In genomic region chr1:85922865-85923211, GRCm38 (mm10) we compare ENCODE assay signal across 24 mouse cellular contexts. TPM values are rescaled to one million over a fixed set of nuclear protein-coding genes. Genes with fewer than 3 reads are reported as not detected.
DNase-seq lines count a peak whose midpoint lies in the region; ATAC-seq and TF ChIP-seq lines count a peak whose summit lies in the region.
"Had no signal": no experiment of that assay in that cellular context is flagged by ENCODE, and none has a peak within 500 bp of the region (broad histone marks: within the 10 kb centered on the region; RNA-seq: fewer than 3 reads in every experiment).

No protein-coding gene starts in this region.

- H3K9me3 ChIP-seq in hindbrain, embryonic 14.5 days (ENCODE audit: control insufficient read depth, low read length): no peaks in the 10 kb centered on the region
- no peaks in the 10 kb centered on the region for H3K9me3 ChIP-seq in hindbrain, embryonic 10.5 days
- H3K9me3 ChIP-seq in midbrain, embryonic 15.5 days: no peaks in the 10 kb centered on the region
- no peaks in the 10 kb centered on the region for H3K9me3 ChIP-seq in midbrain, embryonic 10.5 days (replicated peaks)
- H3K9me3 ChIP-seq in liver, embryonic 14.5 days (ENCODE audit: control insufficient read depth, low read length): no peaks in the 10 kb centered on the region
- H3K9me3 ChIP-seq: embryonic facial prominence, embryonic 15.5 days; heart, embryonic 10.5 days; limb, embryonic 10.5 days had no signal

- no peak for TF ChIP-seq EP300 in liver, embryonic 14.5 days (IDR thresholded peaks at IDR 0.05; ENCODE audit: low read depth)

- DNase-seq in hindbrain, embryonic 14.5 days (ENCODE audit: low spot score): no peak
- no peak for DNase-seq in hindbrain, embryonic 10.5 days (ENCODE audit: low spot score)
- DNase-seq in midbrain, embryonic 10.5 days (ENCODE audit: low spot score): no peak
- DNase-seq in liver, embryonic 14.5 days (ENCODE audit: low read depth in 3 of 3, low spot score in 3 of 3): no peak
- DNase-seq in cerebellum, adult 8-10 months: no peak
- DNase-seq: cerebellum, adult 18-20 months; cerebellum, postnatal 36 days; kidney, adult 11 months; layer of hippocampus, postnatal 36 days; lung, adult 18-20 months; lung, postnatal 14 days; right cerebral cortex, postnatal 4 days had no signal

- ATAC-seq in hindbrain, embryonic 14.5 days (ENCODE audit: low FRiP score): no peak
- no peak for ATAC-seq in midbrain, embryonic 15.5 days (replicated peaks)
- ATAC-seq in liver, embryonic 14.5 days (ENCODE audit: insufficient read depth): peak; percentile 52
- 0 out of 2 replicates have a peak, but pooled peaks have one; percentile 4 for ATAC-seq in neutrophil, adult 5-6 weeks (ENCODE audit: extremely low read depth, insufficient number of reproducible peaks, low FRiP score, poor library complexity, severe bottlenecking)

- peak overlapping the region; percentile 60 for H3K27ac ChIP-seq in hindbrain, embryonic 14.5 days
- H3K27ac ChIP-seq in hindbrain, embryonic 10.5 days: no peak overlapping the region
- H3K27ac ChIP-seq in midbrain, embryonic 15.5 days: peak overlapping the region; percentile 59; the same call in 1 of the 2 replicates
- no peak overlapping the region for H3K27ac ChIP-seq in midbrain, embryonic 10.5 days (replicated peaks)
- H3K27ac ChIP-seq in liver, embryonic 14.5 days: no peak overlapping the region
- H3K27ac ChIP-seq: embryonic facial prominence, embryonic 15.5 days; heart, embryonic 10.5 days; limb, embryonic 10.5 days; stomach, postnatal 0 days had no signal

- H3K27me3 ChIP-seq in hindbrain, embryonic 14.5 days (ENCODE audit: control insufficient read depth, insufficient read depth, low read length): no peaks in the 10 kb centered on the region
- no peaks in the 10 kb centered on the region for H3K27me3 ChIP-seq in hindbrain, embryonic 10.5 days (ENCODE audit: insufficient read depth, poor library complexity, severe bottlenecking)
- no peaks in the 10 kb centered on the region for H3K27me3 ChIP-seq in midbrain, embryonic 15.5 days (replicated peaks)
- no peaks in the 10 kb centered on the region for H3K27me3 ChIP-seq in midbrain, embryonic 10.5 days (ENCODE audit: low read depth, poor library complexity, severe bottlenecking)
- no peaks in the 10 kb centered on the region for H3K27me3 ChIP-seq in liver, embryonic 14.5 days (ENCODE audit: control insufficient read depth, insufficient read depth, low read length)
- H3K27me3 ChIP-seq: embryonic facial prominence, embryonic 15.5 days had no signal

- H3K9ac ChIP-seq in hindbrain, embryonic 14.5 days: no peak overlapping the region
- H3K9ac ChIP-seq in midbrain, embryonic 15.5 days: no peak overlapping the region
- no peak overlapping the region for H3K9ac ChIP-seq in liver, embryonic 14.5 days (replicated peaks)
- H3K9ac ChIP-seq: embryonic facial prominence, embryonic 15.5 days had no signal

- no peak overlapping the region for H3K4me2 ChIP-seq in hindbrain, embryonic 14.5 days (replicated peaks)
- H3K4me2 ChIP-seq in midbrain, embryonic 15.5 days: no peak overlapping the region
- no peak overlapping the region for H3K4me2 ChIP-seq in liver, embryonic 14.5 days (ENCODE audit: low read depth)
- H3K4me2 ChIP-seq: embryonic facial prominence, embryonic 15.5 days had no signal

- no peaks in the 10 kb centered on the region for H3K36me3 ChIP-seq in hindbrain, embryonic 14.5 days (replicated peaks; ENCODE audit: control insufficient read depth, insufficient read depth)
- no peaks in the 10 kb centered on the region for H3K36me3 ChIP-seq in hindbrain, embryonic 10.5 days
- H3K36me3 ChIP-seq in midbrain, embryonic 15.5 days (replicated peaks): no peaks in the 10 kb centered on the region
- H3K36me3 ChIP-seq in midbrain, embryonic 10.5 days: no peaks in the 10 kb centered on the region
- H3K36me3 ChIP-seq in liver, embryonic 14.5 days (replicated peaks; ENCODE audit: control insufficient read depth, insufficient read depth, low read depth): no peaks in the 10 kb centered on the region
- H3K36me3 ChIP-seq: embryonic facial prominence, embryonic 15.5 days; heart, embryonic 10.5 days; limb, embryonic 10.5 days had no signal

- TF ChIP-seq CTCF in liver, embryonic 14.5 days (IDR thresholded peaks at IDR 0.05; ENCODE audit: low read depth): no peak

- H3K4me3 ChIP-seq in hindbrain, embryonic 14.5 days (replicated peaks; ENCODE audit: low read length): no peak overlapping the region
- H3K4me3 ChIP-seq in hindbrain, embryonic 10.5 days: no peak overlapping the region
- no peak overlapping the region for H3K4me3 ChIP-seq in midbrain, embryonic 15.5 days
- H3K4me3 ChIP-seq in midbrain, embryonic 10.5 days: no peak overlapping the region
- no peak overlapping the region for H3K4me3 ChIP-seq in liver, embryonic 14.5 days (ENCODE audit: insufficient read depth in 1 of 2, low read depth in 2 of 2, low read length in 2 of 2)
- H3K4me3 ChIP-seq: embryonic facial prominence, embryonic 15.5 days; heart, embryonic 10.5 days; limb, embryonic 10.5 days; megakaryocyte, embryonic 14.5 days; myocyte had no signal

- 74% methylated on average over 5 of the region's 5 CpGs for WGBS in hindbrain, embryonic 14.5 days
- WGBS in hindbrain, embryonic 10.5 days: 77% methylated on average over 5 of the region's 5 CpGs
- WGBS in midbrain, embryonic 15.5 days: 64% methylated on average over 5 of the region's 5 CpGs
- WGBS in midbrain, embryonic 10.5 days: 74% methylated on average over 5 of the region's 5 CpGs
- 59% methylated on average over 5 of the region's 5 CpGs for WGBS in liver, embryonic 14.5 days (ENCODE audit: insufficient replicate concordance)

- H3K4me1 ChIP-seq in hindbrain, embryonic 14.5 days (replicated peaks; ENCODE audit: control insufficient read depth, insufficient read depth, low read length): peaks cover 14% of the 10 kb centered on the region
- peaks cover 19% of the 10 kb centered on the region for H3K4me1 ChIP-seq in hindbrain, embryonic 10.5 days (replicated peaks)
- H3K4me1 ChIP-seq in midbrain, embryonic 15.5 days: peaks cover 25% of the 10 kb centered on the region
- H3K4me1 ChIP-seq in midbrain, embryonic 10.5 days: peaks cover 30% of the 10 kb centered on the region
- peaks cover 0 to 15% of the 10 kb centered on the region in 2 experiments; a peak in 2 of 4 replicates for H3K4me1 ChIP-seq in liver, embryonic 14.5 days (replicated peaks; ENCODE audit: control insufficient read depth in 2 of 2, insufficient read depth in 2 of 2, low read length in 1 of 2)
- H3K4me1 ChIP-seq: limb, embryonic 10.5 days had no signal

RNA-seq across cellular contexts. Expression of gene 4933407L21Rik, which starts 5.4 kb away (rescaled TPM):
- polyA plus RNA-seq in hindbrain, embryonic 14.5 days (2014; fragmentation: Nextera tagmentation; extraction: Ambion mirVana): 4.8 and 7.5 TPM in 2 replicates
- 0.43 and 0.51 TPM in 2 replicates for polyA plus RNA-seq in hindbrain, embryonic 10.5 days (2016; fragmentation: Nextera tagmentation; extraction: Ambion mirVana)
- 8.9 and 11.0 TPM in 2 replicates for polyA plus RNA-seq in midbrain, embryonic 15.5 days (2015; fragmentation: Nextera tagmentation; extraction: Ambion mirVana)
- polyA plus RNA-seq in midbrain, embryonic 10.5 days (2016; fragmentation: Nextera tagmentation; extraction: Ambion mirVana): 0.20 and 1.0 TPM in 2 replicates
- polyA plus RNA-seq in liver, embryonic 14.5 days (2012; rRNA removed): 0.05 and 0.08 TPM in 2 replicates
- polyA plus RNA-seq in liver, embryonic 14.5 days (2014; fragmentation: Nextera tagmentation; extraction: Ambion mirVana): not detected in 2 replicates
- 0.23 TPM in 1 of 2 replicates, not detected in the other for total RNA-seq in neutrophil, adult 5-6 weeks (2017)
- polyA plus RNA-seq: C2C12; heart, embryonic 10.5 days; heart, postnatal 0 days; limb, embryonic 10.5 days; myocyte had no signal

RNA-seq across cellular contexts. Expression of gene Itm2c, which starts 28.8 kb away (rescaled TPM):
- 124 and 127 TPM in 2 replicates for polyA plus RNA-seq in hindbrain, embryonic 14.5 days (2014; fragmentation: Nextera tagmentation; extraction: Ambion mirVana)
- polyA plus RNA-seq in hindbrain, embryonic 10.5 days (2016; fragmentation: Nextera tagmentation; extraction: Ambion mirVana): 146 and 151 TPM in 2 replicates
- 233 and 248 TPM in 2 replicates for polyA plus RNA-seq in midbrain, embryonic 15.5 days (2015; fragmentation: Nextera tagmentation; extraction: Ambion mirVana)
- 121 and 137 TPM in 2 replicates for polyA plus RNA-seq in midbrain, embryonic 10.5 days (2016; fragmentation: Nextera tagmentation; extraction: Ambion mirVana)
- polyA plus RNA-seq in liver, embryonic 14.5 days (2012; rRNA removed): 21.5 and 22.0 TPM in 2 replicates
- 26.3 and 27.2 TPM in 2 replicates for polyA plus RNA-seq in liver, embryonic 14.5 days (2014; fragmentation: Nextera tagmentation; extraction: Ambion mirVana)
- 20.7 and 24.3 TPM in 2 replicates for total RNA-seq in neutrophil, adult 5-6 weeks (2017)

RNA-seq across cellular contexts. Expression of gene Gpr55, which starts 38.0 kb away (rescaled TPM):
- polyA plus RNA-seq in hindbrain, embryonic 14.5 days (2014; fragmentation: Nextera tagmentation; extraction: Ambion mirVana): 0.09 and 0.13 TPM in 2 replicates
- not detected in 2 replicates for polyA plus RNA-seq in hindbrain, embryonic 10.5 days (2016; fragmentation: Nextera tagmentation; extraction: Ambion mirVana)
- polyA plus RNA-seq in midbrain, embryonic 15.5 days (2015; fragmentation: Nextera tagmentation; extraction: Ambion mirVana): 0.15 and 0.17 TPM in 2 replicates
- not detected in 2 replicates for polyA plus RNA-seq in midbrain, embryonic 10.5 days (2016; fragmentation: Nextera tagmentation; extraction: Ambion mirVana)
- 0.02 and 0.04 TPM in 2 replicates for polyA plus RNA-seq in liver, embryonic 14.5 days (2012; rRNA removed)
- not detected in 2 replicates for polyA plus RNA-seq in liver, embryonic 14.5 days (2014; fragmentation: Nextera tagmentation; extraction: Ambion mirVana)
- 0.81 and 1.4 TPM in 2 replicates for total RNA-seq in neutrophil, adult 5-6 weeks (2017)
- total RNA-seq: gastrocnemius, adult 18-20 months; gastrocnemius, postnatal 4 days; layer of hippocampus, postnatal 36 days had no signal
- polyA plus RNA-seq: C2C12; heart, embryonic 10.5 days; heart, postnatal 0 days; limb, embryonic 10.5 days; myocyte had no signal

Comparison
In these comparisons a context has a peak if more than half of its experiments do, and no peak if none do; other contexts are left out.
1. H3K27ac ChIP-seq: peak in hindbrain, embryonic 14.5 days (single experiment) and midbrain, embryonic 15.5 days (single experiment); none in hindbrain, embryonic 10.5 days (single experiment), midbrain, embryonic 10.5 days (single experiment) and liver, embryonic 14.5 days (single experiment).
2. ATAC-seq: peak in liver, embryonic 14.5 days (single experiment) and neutrophil, adult 5-6 weeks (single experiment); none in hindbrain, embryonic 14.5 days (single experiment) and midbrain, embryonic 15.5 days (single experiment).